Mouse (Mus musculus): ENCODE data around the gene P2rx1. TPM values are rescaled to one million over a fixed set of nuclear protein-coding genes. Genes with fewer than 3 reads are reported as not detected.

The P2rx1 gene
- total and polyA plus RNA-seq, 3 experiments: 0.40 to 1.0 (median 0.55) TPM

DNA sequence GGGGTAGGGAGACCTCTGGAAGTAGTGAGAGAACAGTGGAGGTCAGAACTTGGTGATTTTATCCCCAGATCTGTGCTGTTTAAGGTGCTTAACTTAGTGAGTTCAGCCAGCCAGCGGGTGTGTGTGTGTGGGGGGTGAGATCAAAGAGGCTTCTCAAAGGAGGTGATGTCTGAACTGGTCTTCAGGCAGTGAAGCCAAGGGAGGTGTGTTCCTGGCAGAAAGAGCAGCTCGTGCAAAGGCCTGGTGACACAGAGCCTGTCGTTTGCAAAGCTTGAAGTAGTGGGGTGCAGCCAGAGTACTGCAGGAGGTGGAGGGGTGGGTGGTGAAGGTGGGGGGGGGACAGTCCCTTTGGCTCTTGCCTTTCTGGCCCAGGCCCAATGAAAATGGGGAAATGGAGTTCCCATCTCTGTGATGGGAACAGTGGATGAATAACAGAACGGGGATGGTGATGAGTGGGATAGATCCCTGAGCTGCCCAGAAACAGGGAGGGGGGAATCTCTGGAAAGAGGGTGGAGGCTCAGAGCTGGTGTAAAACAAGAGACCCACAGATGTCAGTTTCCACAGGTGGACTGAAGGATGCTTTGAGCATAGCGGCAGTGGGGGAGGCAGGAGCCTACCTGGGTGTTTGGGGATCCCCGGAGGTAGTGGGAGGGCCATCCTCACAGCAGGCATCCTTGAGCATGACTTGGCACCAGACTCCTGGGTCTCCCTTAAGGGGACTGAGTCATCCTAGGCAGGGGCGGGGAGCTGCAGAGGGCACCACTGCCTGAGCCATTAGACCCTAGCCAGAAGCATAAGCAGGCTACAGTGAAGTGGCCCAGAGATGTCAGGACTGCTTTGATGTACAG is 22.3 kb downstream of the P2rx1 start:
- DNase-seq: peak; percentile 84

DNA sequence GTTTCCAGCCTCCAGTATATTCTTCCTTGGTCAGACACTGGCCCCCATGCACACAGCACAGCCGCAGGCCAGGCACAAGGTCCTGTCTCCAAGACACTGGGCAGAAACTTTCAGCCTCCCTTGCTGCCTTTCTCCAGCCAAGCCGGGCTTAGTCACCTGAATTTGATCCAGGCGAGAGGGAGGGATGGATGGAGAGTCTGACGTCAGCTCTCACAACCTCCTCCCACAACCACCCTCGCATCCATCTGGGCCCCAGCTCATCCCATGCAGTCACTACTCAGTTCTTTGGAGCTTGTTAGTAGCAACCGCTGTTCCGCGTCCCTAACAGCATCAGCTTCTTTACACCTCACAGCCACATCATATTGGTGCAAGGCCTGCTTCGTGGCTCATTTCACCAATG is 24.2 kb downstream of the P2rx1 start:
- DNase-seq: peak; percentile 80

DNA sequence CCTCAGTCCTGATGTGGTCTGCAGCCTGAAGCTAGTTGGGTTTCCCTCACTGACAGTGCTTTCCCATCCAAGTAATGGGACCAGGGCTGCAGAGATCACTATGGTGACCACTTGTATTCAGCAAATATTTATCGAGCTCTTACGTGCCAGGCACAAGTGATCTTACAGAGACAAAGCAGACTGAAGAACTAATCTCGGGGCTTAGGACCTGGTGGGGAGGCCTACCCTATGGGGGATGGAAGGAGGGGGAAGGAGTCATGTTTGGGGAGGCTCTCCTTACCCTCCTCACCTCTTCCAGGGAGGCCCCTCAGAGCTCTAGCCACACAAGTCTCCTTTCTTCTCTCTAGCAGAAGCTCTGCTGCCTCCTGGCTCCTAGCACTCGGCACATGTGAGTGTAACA is 24.9 kb downstream of the P2rx1 start:
- DNase-seq: no peak

DNA sequence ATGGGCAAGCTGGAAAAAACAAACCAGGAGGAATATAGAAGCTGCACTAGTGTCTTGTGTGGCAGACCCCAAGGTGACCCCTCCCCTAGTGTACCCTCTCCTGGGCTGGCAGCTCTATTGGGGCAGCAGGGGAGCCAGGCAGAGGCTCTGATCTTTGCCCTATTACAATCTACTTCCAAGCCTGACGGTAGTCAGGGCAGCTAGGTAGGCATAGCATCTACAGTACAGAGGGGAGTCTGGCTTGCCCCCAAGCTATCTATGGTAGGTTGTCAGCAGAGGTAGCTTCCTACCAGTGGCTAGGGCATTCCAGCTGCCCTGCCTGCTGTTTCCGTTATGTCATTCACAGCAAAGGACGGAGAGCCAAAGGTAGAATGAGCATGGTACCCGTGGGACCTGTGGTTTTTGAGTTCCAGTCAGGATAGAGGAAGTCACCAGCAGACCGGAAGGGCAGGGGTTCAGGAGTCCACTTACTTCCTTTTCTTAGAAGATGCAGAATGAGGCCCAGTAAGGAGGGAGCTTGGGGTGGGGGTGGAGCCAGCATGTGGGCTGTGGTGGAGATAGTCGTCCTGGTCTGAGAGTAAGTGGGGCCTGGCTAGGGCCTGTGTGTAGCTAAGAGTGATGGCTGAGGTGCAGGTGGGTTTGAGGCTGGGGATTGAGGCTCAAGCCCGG is 25.5 kb downstream of the P2rx1 start:
- no peak for DNase-seq

DNA sequence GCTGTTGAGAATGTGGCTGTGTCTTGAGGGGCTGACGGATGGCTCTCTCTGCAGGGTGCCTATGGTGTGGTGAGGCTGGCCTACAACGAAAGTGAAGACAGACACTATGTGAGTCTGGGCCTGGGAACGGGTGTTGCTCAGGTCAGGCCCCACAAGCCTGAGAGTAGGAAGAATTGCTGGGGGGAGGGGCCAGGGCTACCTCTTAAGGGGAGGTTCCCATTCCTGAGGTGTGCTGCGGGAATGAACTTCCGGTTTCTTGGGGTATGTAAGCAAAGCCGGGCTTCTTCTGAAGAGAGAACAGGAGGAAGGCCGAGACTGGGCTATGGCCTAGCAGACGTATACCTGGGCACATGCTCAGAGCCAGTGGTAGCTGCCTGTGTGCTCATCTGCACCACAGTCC is 28.1 kb downstream of the P2rx1 start:
- DNase-seq: no peak

DNA sequence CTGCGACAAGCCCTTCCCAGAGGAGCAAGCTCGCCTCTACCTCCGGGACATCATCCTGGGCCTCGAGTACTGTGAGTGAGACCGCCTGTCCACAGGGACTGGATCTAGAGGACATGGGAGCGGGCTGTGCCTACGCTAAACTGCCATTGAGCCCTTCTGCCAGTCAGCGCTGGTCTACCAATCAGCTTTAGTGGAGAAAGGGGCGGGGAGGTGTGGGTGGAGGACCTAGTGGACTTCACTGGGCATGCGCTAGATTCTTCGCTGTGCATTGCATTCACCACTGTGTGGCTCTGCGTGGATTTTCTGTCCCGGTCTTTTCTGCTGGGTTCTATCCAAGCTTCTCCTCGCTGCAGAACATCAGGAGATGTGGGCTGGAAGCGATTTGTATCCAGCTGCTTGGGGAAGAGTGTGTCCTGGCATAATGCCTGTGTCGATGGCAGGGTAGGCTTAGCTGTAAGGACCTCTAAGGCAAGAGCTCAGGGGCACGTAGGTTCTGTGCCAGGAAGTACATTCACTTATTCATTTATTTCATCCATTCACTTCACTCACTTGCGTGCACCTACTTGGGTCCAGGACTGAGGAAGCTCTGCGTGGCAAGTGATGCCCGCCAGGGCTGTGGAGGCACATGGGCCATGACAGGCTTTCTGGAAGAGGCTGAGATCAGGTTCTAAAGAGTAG is 32.1 kb downstream of the P2rx1 start:
- peak; percentile 95 for DNase-seq

DNA sequence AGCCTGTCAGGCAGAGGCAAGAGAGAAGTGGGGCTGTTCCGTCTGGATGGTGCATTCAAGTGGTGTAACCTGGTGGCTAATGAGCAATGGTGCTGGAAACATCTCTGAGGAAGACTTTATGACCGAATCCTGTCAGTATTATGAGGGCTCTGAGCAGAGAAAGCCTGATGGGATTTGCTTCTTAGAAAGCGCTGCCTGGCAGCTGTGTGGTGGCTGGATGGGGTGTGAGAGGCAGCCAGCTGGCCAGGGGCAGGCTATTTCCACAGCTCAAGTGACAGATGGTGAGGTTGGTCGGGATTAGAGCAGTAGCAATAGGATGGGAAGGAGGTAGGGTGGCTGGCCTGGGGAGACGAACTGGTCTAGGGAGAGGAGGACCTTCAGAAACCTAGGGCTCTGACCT is 32.6 kb downstream of the P2rx1 start:
- DNase-seq: no peak

DNA sequence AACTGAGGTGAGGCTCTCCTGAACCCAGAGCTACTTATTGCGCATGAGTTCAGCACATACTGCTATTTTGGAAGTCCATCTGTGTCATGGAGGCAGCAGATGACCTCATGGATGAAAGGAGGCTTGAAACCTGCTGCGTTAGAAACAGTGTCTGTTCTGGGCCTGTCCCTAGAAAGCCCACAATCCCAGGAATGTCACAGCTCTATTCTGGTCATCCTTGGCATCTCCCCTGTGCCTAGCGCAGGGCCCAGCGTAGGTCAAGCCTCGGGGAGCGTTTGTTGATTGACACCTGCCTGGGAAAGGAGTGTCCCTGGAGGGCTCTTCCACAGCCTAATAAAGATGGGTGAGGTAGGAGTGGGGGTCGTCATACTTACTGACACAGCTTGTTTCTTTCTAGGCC is 37.2 kb downstream of the P2rx1 start:
- no peak for DNase-seq

DNA sequence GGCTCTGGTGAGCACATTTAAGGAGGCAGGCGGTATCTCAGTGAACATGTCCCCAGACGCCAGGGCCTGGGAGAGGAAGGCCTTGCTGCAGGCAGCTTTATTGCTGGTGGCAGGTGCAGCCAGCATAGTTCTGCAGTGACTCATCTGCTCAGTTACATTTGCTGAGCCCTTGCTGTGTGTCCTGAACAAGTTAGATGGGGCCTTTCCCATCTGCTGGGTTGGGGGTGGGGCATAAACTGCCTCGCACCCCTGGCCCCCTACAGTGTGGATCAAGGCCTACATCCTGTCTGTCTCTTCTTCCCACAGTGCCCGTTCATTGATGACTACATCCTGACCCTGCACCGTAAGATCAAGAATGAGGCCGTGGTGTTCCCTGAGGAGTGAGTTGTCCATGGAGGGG is 38.0 kb downstream of the P2rx1 start:
- DNase-seq: peak; percentile 64

DNA sequence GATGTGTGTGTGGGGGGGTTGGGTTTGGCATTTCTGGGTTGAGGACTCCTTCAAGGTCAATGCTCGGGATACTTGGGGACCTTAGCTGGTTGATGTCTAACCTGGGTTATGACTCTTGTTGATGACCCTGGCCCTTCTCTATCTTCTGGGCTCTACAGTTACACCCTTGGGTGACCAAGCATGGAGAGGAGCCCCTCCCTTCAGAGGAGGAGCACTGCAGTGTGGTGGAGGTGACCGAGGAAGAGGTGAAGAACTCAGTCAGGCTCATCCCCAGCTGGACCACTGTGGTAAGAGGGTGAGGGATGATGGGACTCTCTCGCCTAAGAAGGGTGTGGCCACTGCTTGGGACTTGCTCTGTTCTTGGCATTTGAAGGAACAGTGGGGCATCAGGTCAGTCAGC is 38.8 kb downstream of the P2rx1 start:
- no peak for DNase-seq

DNA sequence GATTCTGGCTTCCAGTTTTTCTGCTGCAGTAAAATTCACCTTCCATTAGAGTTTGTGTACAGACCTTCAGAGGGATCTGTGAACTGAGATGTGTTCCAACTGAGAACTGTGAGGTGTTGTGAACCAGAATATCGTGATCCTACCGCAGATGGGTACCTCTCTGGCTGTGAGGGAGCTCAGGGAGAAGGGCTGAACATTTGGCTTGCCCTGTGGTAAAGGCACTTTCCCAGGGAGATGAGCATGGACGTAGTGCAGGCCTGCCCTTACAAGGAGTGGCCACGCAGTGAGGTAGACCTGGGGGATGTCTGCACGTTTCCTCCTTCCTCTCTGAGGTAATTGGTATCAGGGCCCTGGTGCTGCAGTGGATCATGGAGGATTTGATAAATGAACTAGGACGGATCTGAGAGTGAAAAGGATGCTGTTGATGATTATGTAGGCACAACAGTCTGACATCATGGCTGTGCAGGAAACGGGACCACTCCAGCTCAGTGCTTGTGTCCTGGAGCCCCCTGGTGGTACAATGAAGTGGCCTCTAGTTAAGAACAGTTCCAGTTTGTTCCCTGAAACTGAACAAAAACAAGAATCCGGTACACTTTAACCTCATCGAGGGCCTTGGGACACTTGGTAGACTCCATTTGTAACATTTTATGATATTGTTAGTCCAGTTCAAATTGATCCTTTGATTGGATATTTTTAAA is 40.3 kb downstream of the P2rx1 start:
- peak; percentile 60 for DNase-seq

DNA sequence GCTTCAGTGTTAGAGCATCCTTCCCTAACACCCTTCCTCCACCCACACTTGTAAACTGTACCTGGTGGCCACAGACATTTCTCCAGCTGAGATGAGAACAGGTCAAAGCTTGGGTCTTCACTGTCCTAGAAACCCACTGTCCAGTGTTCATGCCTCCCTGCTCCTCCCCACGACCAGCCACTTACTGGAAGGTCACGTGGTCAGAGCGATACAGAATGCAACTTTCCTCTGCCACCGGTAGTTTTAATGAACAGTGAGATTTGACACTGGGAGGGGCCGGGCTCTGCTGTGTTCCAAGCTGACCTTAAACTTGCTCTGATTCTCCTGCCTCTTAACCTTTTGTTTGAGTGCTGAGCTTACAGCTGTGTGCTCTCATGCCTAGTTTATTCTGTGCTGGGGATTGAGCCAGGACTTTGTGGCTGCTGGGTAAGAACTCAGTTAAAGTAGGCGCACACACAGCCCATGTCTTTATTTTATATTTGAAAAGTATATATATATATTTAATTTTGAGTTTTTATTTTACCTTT is 45.4 kb downstream of the P2rx1 start:
- no peak for DNase-seq

DNA sequence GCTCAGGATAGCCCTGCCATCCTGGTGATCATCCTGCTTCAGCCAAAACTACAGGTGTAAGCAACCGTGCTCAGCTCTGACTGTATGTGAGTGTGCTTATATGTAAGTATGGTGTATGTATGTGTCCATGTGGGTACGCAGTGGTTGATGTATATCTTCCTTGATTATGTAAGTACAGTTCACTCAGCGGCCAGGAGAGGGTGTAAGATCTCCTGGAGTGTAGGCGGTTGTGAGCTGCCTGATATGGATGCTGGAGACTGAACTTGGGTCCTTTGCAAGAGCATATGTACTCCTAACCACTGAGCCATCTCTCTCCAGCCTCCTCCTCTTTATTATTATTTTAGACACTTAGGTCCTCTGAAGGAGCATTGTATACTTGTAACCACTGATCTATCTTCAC is 45.9 kb downstream of the P2rx1 start:
- no peak for DNase-seq

DNA sequence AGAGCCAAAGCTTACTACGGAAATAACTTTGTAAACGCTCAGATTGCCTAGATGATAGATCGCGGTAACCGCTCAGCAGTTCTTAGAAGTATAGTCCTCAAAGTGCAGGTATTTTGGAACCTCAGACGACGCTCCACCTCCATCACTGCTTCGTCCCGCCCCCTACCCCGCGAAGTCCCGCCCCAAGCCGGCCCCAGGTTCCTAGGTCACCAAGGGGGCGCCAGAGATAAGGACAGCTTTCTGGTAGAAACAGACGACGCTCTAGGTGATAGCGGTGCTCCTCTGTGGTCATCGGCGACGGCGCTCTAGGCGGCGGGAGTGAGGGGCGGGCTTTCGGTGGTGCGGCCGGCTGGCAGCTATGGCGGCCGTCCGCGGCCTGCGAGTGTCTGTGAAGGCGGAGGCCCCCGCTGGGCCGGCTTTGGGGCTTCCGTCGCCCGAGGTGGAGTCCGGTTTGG is 48.7 kb downstream of the P2rx1 start, which contains the start of gene Ncbp3:
TSS of gene Ncbp3 (plus strand) at position 242 of the 455 bp plus-strand sequence.
- DNase-seq: peak; percentile 98

DNA sequence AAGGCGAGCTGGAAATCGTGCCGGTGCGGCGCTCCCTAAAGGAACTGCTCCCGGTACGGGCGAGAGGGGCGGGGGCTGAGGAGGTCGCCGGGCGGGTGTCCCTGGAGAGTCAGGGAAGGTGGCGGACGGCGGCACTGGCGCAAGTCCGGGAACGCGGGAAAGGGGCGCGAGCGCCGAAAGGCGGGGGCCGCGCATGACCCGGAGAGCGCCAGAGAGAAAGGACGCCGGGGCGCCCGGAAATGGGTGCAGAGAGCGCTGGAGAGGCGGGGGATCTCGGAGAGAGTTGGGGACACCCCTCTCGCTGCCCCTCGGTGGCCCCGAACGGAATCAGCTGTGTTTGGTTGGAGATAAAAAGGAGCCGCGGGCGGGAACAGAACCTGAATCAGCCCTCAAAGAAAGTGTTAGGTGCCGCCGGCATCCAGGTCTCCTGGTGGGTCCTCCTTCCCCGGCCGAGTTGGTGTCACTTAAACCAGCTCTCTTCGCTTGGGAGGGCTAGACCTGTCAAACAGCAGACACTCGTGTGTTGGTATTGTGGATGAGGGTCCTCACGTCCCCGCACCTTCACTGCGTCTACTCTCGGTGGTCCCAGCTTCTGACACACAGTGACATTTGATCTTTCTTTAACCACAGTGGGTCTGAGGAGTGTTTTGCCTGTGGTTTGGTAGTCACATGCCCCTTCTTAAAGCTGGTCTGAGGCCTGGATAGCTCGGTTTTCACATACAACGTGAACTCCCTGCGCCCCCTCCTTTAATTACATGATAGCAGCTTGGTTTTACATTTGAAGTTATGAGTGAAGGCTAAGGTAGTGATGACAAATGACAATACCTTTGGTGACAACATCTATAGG is 49.4 kb downstream of the P2rx1 start:
- no peak for DNase-seq

DNA sequence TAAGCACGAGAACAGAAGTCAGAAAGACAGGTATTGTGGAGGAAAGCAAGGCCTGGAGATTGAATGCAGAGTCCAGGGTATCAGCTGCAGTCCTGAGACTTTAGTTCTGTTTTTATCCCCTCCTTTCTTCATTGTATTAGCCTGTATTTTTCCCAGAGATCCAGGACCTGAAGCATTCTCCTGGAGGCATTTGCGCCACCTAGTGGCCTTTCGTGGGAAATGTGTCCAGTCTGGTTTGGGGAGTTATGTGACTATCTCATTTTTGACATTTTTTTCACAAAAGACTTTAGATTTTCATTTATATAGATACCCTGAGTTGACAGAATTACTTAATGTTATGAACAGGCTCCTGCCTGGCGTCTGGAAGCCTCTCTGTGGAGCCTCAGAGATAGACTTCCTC is 50.4 kb downstream of the P2rx1 start:
- peak; percentile 72 for DNase-seq

DNA sequence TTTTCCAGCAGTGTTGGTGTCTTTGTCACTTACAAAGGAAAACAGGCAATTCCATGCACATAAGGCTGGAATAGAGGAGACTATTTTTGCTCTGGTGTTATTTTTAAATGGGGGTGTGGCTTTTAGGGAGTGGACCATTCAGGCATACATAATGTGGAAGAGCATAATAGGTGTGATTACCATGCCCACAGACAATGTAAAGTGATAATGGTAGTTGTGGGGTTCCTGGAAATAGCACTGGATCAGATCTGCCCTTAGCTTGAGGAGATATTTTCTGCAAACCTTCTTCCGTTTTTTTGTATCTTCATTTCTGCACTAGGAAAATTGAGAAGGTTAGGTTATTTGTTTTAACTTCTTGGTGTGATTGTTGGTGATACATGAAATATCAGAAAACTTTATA is 53.9 kb downstream of the P2rx1 start:
- DNase-seq: no peak

DNA sequence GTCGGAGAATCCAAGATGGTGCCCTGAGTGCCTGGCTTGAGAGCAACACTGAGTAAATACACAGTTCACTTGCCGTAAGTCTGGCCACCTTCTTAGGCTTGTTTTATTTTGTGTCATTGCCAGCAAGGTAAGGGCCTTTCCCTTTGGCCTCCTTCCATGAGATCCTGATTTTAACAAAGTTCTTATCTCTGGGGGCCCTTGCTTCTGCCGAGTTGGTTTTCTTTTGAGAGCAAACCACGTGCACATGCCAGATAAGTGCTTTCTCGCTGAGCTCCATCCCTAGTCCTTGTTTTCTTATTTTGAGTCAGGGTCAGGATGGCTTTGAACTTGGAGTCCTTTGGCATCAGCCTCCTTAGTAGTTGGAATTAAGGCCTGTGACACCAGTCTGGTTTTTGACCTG is 58.8 kb downstream of the P2rx1 start:
- DNase-seq: no peak

DNA sequence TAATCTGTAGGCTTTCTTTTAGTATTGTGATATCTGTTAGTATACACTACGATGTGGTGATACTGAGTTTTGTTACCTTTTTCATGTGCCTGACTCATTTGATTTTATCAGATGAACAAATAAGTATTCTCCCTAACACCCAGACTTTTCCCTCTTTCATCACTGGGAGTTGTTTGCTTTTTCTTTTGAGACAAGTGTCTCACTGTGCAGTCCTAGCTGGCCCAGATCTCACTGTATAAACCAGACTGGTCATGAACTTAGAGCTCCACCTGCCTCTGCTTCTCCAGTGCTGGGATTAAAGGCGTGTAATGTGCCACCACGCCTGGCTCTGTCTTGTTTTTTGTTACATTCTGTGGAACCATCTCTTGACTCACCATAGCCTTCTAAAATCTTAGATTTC is 60.7 kb downstream of the P2rx1 start:
- DNase-seq: no peak

DNA sequence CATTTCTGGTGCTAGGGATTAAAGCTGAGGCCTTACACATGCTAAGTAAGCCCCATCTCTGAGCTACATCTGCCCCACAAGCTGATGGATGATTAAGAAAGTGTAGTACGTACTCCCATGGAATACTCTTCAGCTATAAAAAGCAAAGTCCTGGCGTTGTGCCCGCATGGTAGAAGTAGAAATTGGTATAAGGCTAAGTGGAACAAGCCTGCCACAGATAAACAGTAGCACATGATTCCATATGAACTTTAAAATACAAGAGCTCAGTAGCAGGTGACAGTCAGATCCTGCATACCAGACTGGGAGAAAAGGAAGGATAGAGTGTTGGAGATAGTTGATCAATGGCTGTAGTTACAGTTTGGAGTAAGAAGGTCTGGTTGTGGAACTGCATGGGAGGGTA is 62.5 kb downstream of the P2rx1 start:
- no peak for DNase-seq

Data from adrenal gland, adult 2 months (tissue).